Mouse (Mus musculus) kidney, embryonic 14.5 days (tissue): ENCODE results near the gene Vwa8. TPM values are rescaled to one million over a fixed set of nuclear protein-coding genes. Genes with fewer than 3 reads are reported as not detected.
A peak's percentile ranks its signal among the peaks of the same experiment; 100 is the strongest.

ENCODE experiments used
- ATAC-seq: fragments of 200-750 bp; cut with Nextera tagmentation; 2 replicates; pipeline ENCODE4 v1.8.0; 2017; ENCODE audit warnings: moderate number of reproducible peaks, mild to moderate bottlenecking, moderate TSS enrichment, moderate library complexity; ENCODE audit not compliant: low FRiP score, low TSS enrichment
- H3K27ac ChIP-seq: fragments of 300-500 bp; sonication (generic); 2 replicates; pipeline ENCODE4 v1.5.1; 2014; ENCODE audit warnings: low read depth, mild to moderate bottlenecking, low read length, moderate library complexity, mixed read lengths
- H3K27me3 ChIP-seq: fragments of 300-500 bp; sonication (generic); 2 replicates; pipeline ENCODE4 v1.6.1; 2014; ENCODE audit warnings: mild to moderate bottlenecking, low read length; ENCODE audit not compliant: control insufficient read depth, insufficient read depth
- H3K36me3 ChIP-seq: fragments of 300-500 bp; sonication (generic); 2 replicates; pipeline ENCODE4 v1.6.1; 2014; ENCODE audit warnings: low read length, mixed read lengths; ENCODE audit not compliant: control insufficient read depth, insufficient read depth
- H3K4me1 ChIP-seq: fragments of 300-500 bp; sonication (generic); 2 replicates; pipeline ENCODE4 v1.6.1; 2014; ENCODE audit warnings: low read length, mixed read lengths; ENCODE audit not compliant: control insufficient read depth, insufficient read depth
- H3K4me2 ChIP-seq: fragments of 300-500 bp; sonication (generic); replicated peaks from 2 replicates; pipeline ENCODE4 v1.6.1; 2014; ENCODE audit warnings: low read depth, mild to moderate bottlenecking, low read length
- H3K4me3 ChIP-seq: fragments of 300-500 bp; sonication (generic); 2 replicates; pipeline ENCODE4 v1.5.1; 2014; ENCODE audit warnings: mild to moderate bottlenecking, low read length
- H3K9ac ChIP-seq: fragments of 300-500 bp; sonication (generic); 2 replicates; pipeline ENCODE4 v1.6.1; 2014; ENCODE audit warnings: low read depth, mild to moderate bottlenecking, low read length, moderate library complexity
- H3K9me3 ChIP-seq: fragments of 300-500 bp; sonication (generic); 2 replicates; pipeline ENCODE4 v1.6.1; 2016; ENCODE audit warnings: low read length; ENCODE audit not compliant: control insufficient read depth
- WGBS: fragments of 180-500 bp; shearing (Covaris S2); extraction: QIAGEN DNeasy Blood & Tissue Kit; methylation state at CpG from one replicate; pipeline ENCODE4 v1.1.7; 2014; 5-methylcytosine and 5-hydroxymethylcytosine counted together
- polyA plus RNA-seq: library from polyadenylated mRNA; unstranded; fragments of >200 nt; fragmentation: Nextera tagmentation; extraction: Ambion mirVana; gene quantifications from 2 replicates; pipeline ENCODE4 v1.2.1, GENCODE M21; 2014

Vwa8 gene
- polyA plus RNA-seq, 1 experiment from 2014 or later: 15.5 TPM

- Histone ChIP-seq H3K4me1 (peaks cover 4% of the 10 kb centered on the region; the same call in 1 of the 2 replicates), H3K27me3 (no peaks in the 10 kb centered on the region), H3K4me3 (no peak overlapping the region), H3K9me3 (no peaks in the 10 kb centered on the region), H3K9ac (no peak overlapping the region), H3K36me3 (no peaks in the 10 kb centered on the region), H3K4me2 (no peak overlapping the region), H3K27ac (no peak overlapping the region)
- 94% methylated on average over 15 of the region's 15 CpGs for WGBS
- no peak for ATAC-seq
Observed at GRCm38 (mm10) chr14:79198066-79198465, 349.2 kb downstream of the Vwa8 start.

DNA sequence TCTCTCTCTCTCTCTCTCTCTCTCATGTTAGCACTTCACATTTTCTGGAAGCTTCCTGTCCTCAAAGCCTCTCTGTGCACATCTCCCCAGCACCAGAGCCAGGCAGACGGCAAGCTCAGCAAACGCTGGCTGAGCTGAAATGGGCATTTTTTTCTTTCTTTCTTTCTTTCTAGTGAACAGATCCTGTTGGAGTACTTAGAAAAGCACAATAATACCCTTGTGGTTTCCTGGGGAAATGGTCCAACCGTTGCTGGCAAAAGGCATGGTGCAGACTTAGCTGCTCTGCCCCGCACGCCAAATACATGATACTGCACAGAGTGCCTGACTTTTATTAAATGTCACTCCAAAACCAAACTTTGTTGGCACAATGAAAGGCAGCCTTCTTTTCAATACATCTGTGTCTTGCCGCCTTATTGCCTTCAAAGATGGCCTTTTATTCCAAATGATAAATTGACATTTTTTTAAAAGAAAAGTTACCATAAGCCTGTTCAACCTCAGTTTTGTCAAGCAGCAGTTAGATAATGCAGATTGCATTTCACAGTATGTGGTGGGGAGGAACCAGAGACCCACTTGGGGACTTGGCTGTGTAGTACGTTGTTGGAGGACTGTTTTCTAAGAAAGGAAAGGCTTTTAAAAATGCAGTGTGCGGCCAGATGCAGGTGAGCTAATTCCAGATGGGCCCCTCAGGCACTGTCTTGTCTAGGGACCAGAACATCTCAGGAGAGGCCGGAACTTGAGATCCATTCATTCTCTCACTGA, 351.5 kb downstream of the Vwa8 start:
- Histone ChIP-seq H3K4me2 (no peak overlapping the region), H3K9me3 (no peaks in the 10 kb centered on the region), H3K4me3 (no peak overlapping the region), H3K27me3 (no peaks in the 10 kb centered on the region), H3K36me3 (no peaks in the 10 kb centered on the region), H3K27ac (no peak overlapping the region), H3K9ac (no peak overlapping the region), H3K4me1 (peaks cover 9% of the 10 kb centered on the region)
- WGBS: 85% methylated on average over 9 of the region's 9 CpGs
- no peak for ATAC-seq

- no peak for ATAC-seq
- H3K9ac ChIP-seq: no peak overlapping the region
- WGBS: 89% methylated on average over 9 of the region's 9 CpGs
- no peak overlapping the region for H3K4me2 ChIP-seq
- no peaks in the 10 kb centered on the region for H3K36me3 ChIP-seq
- no peaks in the 10 kb centered on the region for H3K9me3 ChIP-seq
- H3K27me3 ChIP-seq: no peaks in the 10 kb centered on the region
- peaks cover 9% of the 10 kb centered on the region for H3K4me1 ChIP-seq
- no peak overlapping the region for H3K27ac ChIP-seq
- no peak overlapping the region for H3K4me3 ChIP-seq
Observed at GRCm38 (mm10) chr14:79200892-79201285, 352.0 kb downstream of the Vwa8 start.

- Histone ChIP-seq H3K4me1 (peaks cover 12% of the 10 kb centered on the region), H3K4me3 (no peak overlapping the region), H3K36me3 (no peaks in the 10 kb centered on the region), H3K27me3 (no peaks in the 10 kb centered on the region), H3K9me3 (no peaks in the 10 kb centered on the region), H3K9ac (no peak overlapping the region), H3K27ac (no peak overlapping the region; the same call in 1 of the 2 replicates), H3K4me2 (no peak overlapping the region)
- WGBS: 59% methylated on average over 4 of the region's 4 CpGs
- ATAC-seq: no peak
Observed at GRCm38 (mm10) chr14:79202722-79203362, 354.0 kb downstream of the Vwa8 start.

GRCm38 (mm10) chr14:79203496-79204158, 354.8 kb downstream of the Vwa8 start:
- H3K27ac ChIP-seq: peak overlapping the region; percentile 71; the same call in 1 of the 2 replicates
- no peak overlapping the region for H3K9ac ChIP-seq
- no peak overlapping the region for H3K4me2 ChIP-seq
- H3K27me3 ChIP-seq: no peaks in the 10 kb centered on the region
- no peak overlapping the region for H3K4me3 ChIP-seq
- 13% methylated on average over 12 of the region's 12 CpGs for WGBS
- no peaks in the 10 kb centered on the region for H3K36me3 ChIP-seq
- H3K4me1 ChIP-seq: peaks cover 12% of the 10 kb centered on the region
- H3K9me3 ChIP-seq: no peaks in the 10 kb centered on the region
- ATAC-seq: peak; percentile 89

DNA sequence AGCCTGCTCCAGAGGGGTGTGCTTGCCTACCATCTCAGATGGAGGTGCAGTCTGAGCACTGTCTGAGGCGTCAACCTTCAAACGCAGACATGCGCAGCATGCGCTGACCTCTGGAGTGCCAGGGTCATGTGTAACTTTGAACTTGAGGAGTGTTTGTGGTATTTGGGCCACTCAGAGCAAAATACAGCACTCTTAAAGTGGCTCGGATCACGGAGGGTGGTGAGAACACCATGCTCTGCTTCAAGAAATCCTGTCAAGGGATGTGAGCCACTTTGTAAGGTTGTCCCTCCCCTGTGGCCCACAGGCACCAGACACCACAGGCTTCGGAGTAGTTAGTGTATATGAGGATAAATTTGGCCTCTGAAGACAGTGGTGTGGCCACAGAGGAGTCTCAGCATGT, 356.0 kb downstream of the Vwa8 start:
- no peak overlapping the region for H3K4me3 ChIP-seq
- H3K9ac ChIP-seq: no peak overlapping the region
- WGBS: 88% methylated on average over 7 of the region's 7 CpGs
- no peaks in the 10 kb centered on the region for H3K9me3 ChIP-seq
- no peak for ATAC-seq
- no peak overlapping the region for H3K27ac ChIP-seq
- peaks cover 12% of the 10 kb centered on the region for H3K4me1 ChIP-seq
- H3K27me3 ChIP-seq: no peaks in the 10 kb centered on the region
- H3K4me2 ChIP-seq: no peak overlapping the region
- no peaks in the 10 kb centered on the region for H3K36me3 ChIP-seq

DNA sequence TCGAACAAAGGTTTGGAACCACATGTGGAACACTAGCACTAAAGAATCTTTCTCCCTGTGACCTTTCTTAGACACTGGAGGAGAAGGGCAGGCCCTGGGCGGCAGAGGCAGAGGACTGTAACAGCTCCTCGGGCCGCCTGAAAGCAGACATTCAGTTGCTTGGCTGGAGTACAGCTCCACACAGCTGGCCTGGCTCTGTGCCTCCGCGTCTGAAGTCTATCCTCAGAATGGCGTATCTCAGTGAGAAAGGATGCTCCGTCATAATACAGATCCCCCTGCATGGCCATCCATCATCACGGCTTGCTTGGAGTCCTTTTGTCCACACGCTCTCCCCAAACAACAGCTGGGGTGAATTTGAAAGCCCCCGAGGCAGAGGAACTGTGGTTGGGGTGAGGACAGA, 357.4 kb downstream of the Vwa8 start:
- peak; percentile 50; the same call in 1 of the 2 replicates for ATAC-seq
- Histone ChIP-seq H3K27me3 (no peaks in the 10 kb centered on the region), H3K4me1 (peaks cover 12% of the 10 kb centered on the region), H3K36me3 (no peaks in the 10 kb centered on the region), H3K4me3 (no peak overlapping the region), H3K27ac (no peak overlapping the region), H3K4me2 (no peak overlapping the region), H3K9ac (no peak overlapping the region), H3K9me3 (no peaks in the 10 kb centered on the region)
- WGBS: 57% methylated on average over 11 of the region's 11 CpGs

DNA sequence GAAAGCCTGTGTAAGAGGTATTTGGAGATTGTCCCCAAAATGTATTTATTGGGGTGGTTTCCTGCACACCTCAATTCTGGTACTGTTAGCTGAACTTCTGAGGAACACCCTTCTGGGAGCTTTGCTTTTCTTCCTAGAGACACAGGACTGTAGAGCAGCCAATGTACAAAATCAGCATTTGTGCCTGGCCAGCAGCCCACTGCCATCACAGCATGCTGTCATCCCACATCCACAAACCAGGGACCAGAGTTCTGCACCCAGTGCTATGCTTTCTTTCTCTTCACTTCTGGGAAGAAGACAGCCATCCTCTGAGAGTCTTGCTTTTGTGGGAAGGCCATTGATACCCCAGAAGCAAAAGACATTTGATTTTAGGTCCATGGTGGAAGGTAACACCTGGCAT, 359.6 kb downstream of the Vwa8 start:
- no peak overlapping the region for H3K4me2 ChIP-seq
- no peaks in the 10 kb centered on the region for H3K36me3 ChIP-seq
- no peak overlapping the region for H3K27ac ChIP-seq
- ATAC-seq: no peak
- peaks cover 8% of the 10 kb centered on the region for H3K4me1 ChIP-seq
- no peak overlapping the region for H3K4me3 ChIP-seq
- H3K9ac ChIP-seq: no peak overlapping the region
- no peaks in the 10 kb centered on the region for H3K9me3 ChIP-seq
- H3K27me3 ChIP-seq: no peaks in the 10 kb centered on the region

- Histone ChIP-seq H3K4me2 (no peak overlapping the region), H3K9ac (no peak overlapping the region), H3K9me3 (no peaks in the 10 kb centered on the region), H3K4me3 (no peak overlapping the region), H3K36me3 (no peaks in the 10 kb centered on the region), H3K27ac (no peak overlapping the region), H3K4me1 (0 out of 2 replicates have a peak, but pooled peaks cover 3% of the 10 kb centered on the region), H3K27me3 (no peaks in the 10 kb centered on the region)
- 94% methylated on average over 3 of the region's 3 CpGs for WGBS
- no peak for ATAC-seq
Observed at GRCm38 (mm10) chr14:79209813-79210212, 361.0 kb downstream of the Vwa8 start.
